Mouse (Mus musculus): ENCODE results near the gene Ankrd10. TPM values are rescaled to one million over a fixed set of nuclear protein-coding genes. Genes with fewer than 3 reads are reported as not detected.
A peak's percentile ranks its signal among the peaks of the same experiment; 100 is the strongest.
"Not testable (repeated sequence)": the region's sequence is repeated elsewhere in the genome, so short reads cannot be mapped to it uniquely, and the experiment has no call there.

Gene Ankrd10
- polyA plus RNA-seq (2016; fragmentation: Nextera tagmentation; extraction: Ambion mirVana) = 151 and 164 TPM in 2 replicates

DNA sequence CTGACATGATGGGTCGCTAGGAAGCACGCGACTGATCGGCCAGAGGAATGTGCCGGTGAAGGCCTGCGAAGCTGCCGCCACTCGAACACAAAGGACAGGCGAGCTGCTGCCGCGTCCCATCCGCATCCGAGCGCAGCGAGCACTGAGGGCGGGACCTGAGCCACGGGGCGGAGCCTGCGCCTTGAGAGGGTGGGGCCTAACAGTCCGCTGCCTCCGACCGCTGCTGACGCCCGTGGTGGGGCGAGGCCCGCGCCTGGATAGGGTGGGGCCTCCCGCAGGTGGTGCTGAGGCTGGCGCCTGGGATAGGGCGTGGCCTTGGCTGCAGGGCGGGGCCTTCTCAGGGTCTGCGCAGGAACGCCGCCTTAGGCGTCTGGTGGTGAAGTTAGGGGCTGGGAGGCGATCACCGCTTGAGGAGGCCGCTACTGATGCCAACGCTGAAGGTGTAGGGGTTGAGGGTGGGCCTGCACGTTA is at the start of gene Ankrd10:
Ankrd10 (minus strand) TSS at position 147 of the 471 bp plus-strand sequence.
- H3K4me2 ChIP-seq = peak within 1 kb of the TSS; percentile 90
- H3K4me1 ChIP-seq (replicated peaks) = peaks cover 38% of the 10 kb centered on the region
- no peaks in the 10 kb centered on the region for H3K27me3 ChIP-seq
- peak within 1 kb of the TSS; percentile 93 for H3K4me3 ChIP-seq (replicated peaks)
- WGBS = under 1% methylated on average over 40 of the region's 40 CpGs
- peak; percentile 92 for ATAC-seq (ENCODE audit: insufficient number of reproducible peaks, insufficient read depth, low FRiP score, low TSS enrichment, low read depth)
- peak within 1 kb of the TSS; percentile 99 for H3K27ac ChIP-seq
- no peaks in the 10 kb centered on the region for H3K9me3 ChIP-seq
- H3K9ac ChIP-seq (replicated peaks) = peak within 1 kb of the TSS; percentile 89
- peaks cover 15% of the 10 kb centered on the region for H3K36me3 ChIP-seq

DNA sequence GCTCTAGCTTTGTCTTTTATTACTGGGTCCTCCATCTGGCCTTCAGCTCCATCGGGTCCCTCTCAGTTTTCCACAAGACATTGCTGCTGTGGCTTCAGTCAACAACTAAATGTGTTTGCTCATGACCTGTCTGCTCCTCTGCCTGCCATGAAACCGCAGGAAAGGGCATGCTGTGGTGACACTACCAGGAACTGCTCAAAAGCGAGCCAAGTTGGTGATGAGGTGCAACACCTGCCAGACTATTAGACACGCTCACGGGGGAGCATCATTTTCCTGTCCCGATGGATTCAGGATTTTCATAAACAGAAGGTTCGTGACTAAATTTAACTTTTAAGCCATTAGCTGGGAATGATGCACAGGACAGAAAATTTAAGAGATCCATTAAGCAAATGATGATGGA is 49.0 kb upstream of the Ankrd10 start:
- ATAC-seq (ENCODE audit: insufficient number of reproducible peaks, insufficient read depth, low FRiP score, low TSS enrichment, low read depth) = no peak
- Histone ChIP-seq H3K9ac (replicated peaks) (no peak overlapping the region), H3K36me3 (no peaks in the 10 kb centered on the region), H3K4me3 (replicated peaks) (no peak overlapping the region), H3K27ac (no peak overlapping the region), H3K4me1 (replicated peaks) (no peaks in the 10 kb centered on the region), H3K9me3 (peaks cover 6% of the 10 kb centered on the region; the same call in 1 of the 2 replicates), H3K4me2 (no peak overlapping the region), H3K27me3 (no peaks in the 10 kb centered on the region)
- WGBS = 82% methylated on average over 7 of the region's 7 CpGs

DNA sequence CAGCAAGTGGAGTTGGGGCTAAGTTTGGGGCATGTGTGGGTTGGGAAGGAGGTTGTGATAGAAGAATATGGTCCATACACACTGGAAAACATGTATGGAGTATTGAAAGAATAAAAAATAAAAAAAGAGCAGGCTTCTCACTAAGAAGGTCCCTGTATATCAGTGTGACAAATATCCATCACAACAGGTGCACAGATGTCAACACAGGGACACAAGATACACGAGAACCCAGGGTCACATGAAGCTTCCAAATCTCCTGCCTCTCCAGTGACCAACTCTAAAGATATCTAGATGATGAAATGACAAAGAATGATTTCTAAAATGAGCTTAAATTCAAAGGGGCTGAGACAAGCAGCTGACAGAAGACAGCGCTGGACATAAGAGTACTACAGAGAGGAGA is 32.8 kb upstream of the Ankrd10 start:
- WGBS = 71% methylated on average over 2 of the region's 2 CpGs
- no peak overlapping the region for H3K27ac ChIP-seq
- no peaks in the 10 kb centered on the region for H3K27me3 ChIP-seq

DNA sequence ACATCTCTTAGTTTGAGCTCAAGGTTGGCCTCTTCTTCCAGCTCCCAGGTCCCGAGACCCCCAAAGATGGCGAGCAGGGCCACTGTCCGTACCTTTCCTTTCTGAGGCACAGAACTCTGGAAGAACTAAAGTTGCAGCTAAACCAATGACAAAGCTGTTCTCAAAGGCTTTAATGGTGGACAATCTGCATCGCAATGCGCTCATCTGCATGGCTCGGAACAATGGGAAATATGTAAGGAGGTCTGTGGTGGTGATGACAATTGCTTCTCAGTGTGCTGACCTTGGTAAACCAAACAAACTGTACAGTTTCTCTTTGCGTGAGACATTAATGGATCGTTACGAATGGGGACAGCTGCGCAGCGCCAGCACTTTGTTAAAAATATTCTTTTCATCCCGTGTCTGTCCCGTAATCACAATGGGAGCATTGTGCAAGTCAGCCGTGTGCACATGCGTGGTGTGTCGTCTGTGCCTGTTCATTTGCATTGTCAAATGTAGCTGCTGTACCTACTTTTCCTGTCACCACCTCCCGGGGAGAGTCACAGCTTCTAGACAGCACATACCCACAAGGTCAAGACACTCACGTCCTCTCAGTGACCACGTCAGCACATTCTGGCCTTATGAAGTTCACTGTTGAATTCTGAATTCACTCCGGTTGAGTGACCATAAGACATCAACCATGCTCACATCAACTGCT is 30.6 kb upstream of the Ankrd10 start:
- H3K9me3 ChIP-seq; H3K27me3 ChIP-seq; H3K27ac ChIP-seq; H3K9ac ChIP-seq (replicated peaks); H3K4me2 ChIP-seq; ATAC-seq (ENCODE audit: insufficient number of reproducible peaks, insufficient read depth, low FRiP score, low TSS enrichment, low read depth); H3K4me1 ChIP-seq (replicated peaks); H3K4me3 ChIP-seq (replicated peaks); H3K36me3 ChIP-seq: not testable (repeated sequence)
- 89% methylated on average over 20 of the region's 20 CpGs for WGBS

More for the DNA sequence above, 32.8 kb upstream of the Ankrd10 start:
- Histone ChIP-seq H3K36me3 (no peaks in the 10 kb centered on the region), H3K9me3 (no peaks in the 10 kb centered on the region), H3K4me3 (replicated peaks) (no peak overlapping the region), H3K4me2 (no peak overlapping the region), H3K4me1 (replicated peaks) (no peaks in the 10 kb centered on the region), H3K9ac (replicated peaks) (no peak overlapping the region)
- ATAC-seq (ENCODE audit: insufficient number of reproducible peaks, insufficient read depth, low FRiP score, low TSS enrichment, low read depth) = no peak

DNA sequence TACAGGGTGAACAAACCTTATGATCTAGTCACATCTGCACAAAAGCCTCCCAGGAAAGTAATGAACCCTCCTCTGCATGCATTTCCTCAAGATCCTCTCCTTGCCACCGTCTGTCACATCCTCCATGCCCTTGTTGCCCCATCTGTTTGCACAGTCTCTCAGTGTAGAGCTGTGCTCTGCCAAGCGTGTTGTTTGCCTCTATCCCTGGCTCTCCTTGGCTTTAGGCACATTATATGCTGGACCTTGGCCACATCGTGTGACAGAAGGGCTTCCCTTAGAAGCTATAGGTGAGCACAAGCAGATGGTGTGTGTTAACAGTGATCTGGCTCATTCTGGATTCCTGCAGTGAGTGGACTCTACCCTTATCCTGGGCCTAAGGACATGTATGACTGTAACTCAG is 26.4 kb upstream of the Ankrd10 start:
- Histone ChIP-seq H3K4me1 (replicated peaks) (no peaks in the 10 kb centered on the region), H3K36me3 (no peaks in the 10 kb centered on the region), H3K4me3 (replicated peaks) (no peak overlapping the region), H3K27me3 (no peaks in the 10 kb centered on the region), H3K9me3 (no peaks in the 10 kb centered on the region), H3K4me2 (no peak overlapping the region), H3K9ac (replicated peaks) (no peak overlapping the region), H3K27ac (no peak overlapping the region)
- 82% methylated on average over 3 of the region's 3 CpGs for WGBS
- ATAC-seq (ENCODE audit: insufficient number of reproducible peaks, insufficient read depth, low FRiP score, low TSS enrichment, low read depth) = no peak

DNA sequence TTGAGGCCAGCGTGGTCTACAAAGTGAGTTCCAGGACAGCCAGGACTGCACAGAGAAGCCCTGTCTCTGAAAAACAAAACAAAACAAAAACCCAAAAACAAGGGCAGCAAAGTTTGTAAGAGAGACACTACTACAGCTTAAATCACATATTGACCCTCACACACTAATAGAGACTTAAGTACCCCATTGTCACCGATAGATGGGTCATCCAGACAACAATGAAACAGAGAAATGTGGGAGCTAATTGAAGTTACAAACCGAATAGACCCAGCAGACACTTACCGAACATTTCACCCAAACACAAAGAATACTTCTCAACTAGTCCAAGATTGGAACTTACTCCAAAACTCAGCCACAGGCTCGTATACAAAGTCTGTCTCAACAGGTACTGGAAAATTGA is 14.5 kb upstream of the Ankrd10 start:
- Histone ChIP-seq H3K27ac (no peak overlapping the region), H3K4me1 (replicated peaks) (peaks cover 16% of the 10 kb centered on the region), H3K36me3 (no peaks in the 10 kb centered on the region), H3K9me3 (no peaks in the 10 kb centered on the region), H3K27me3 (no peaks in the 10 kb centered on the region), H3K9ac (replicated peaks) (no peak overlapping the region), H3K4me3 (replicated peaks) (no peak overlapping the region), H3K4me2 (no peak overlapping the region)
- 91% methylated on average over 5 of the region's 5 CpGs for WGBS
- no peak for ATAC-seq (ENCODE audit: insufficient number of reproducible peaks, insufficient read depth, low FRiP score, low TSS enrichment, low read depth)

DNA sequence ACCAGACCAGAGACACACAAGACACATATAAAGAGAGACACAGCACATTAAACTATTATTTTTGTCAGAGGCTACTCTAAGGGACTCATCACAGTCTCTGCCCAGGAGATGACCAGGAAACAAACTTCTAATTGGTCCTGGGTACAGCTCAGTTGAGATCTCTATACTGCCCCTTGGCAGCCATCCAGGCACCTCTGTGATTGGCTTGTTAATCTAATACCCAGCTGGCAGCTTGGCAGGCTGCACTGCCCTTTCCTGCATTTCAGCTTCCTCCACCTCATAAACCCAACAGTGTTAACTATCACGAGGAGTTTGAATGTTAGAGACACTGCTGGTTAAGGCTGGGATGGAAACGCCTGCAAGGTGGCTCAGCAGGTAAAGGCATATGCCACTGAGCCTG is 7.6 kb upstream of the Ankrd10 start:
- H3K27me3 ChIP-seq = no peaks in the 10 kb centered on the region
- no peak overlapping the region for H3K4me3 ChIP-seq (replicated peaks)
- H3K9ac ChIP-seq (replicated peaks) = no peak overlapping the region
- peaks cover 25% of the 10 kb centered on the region for H3K4me1 ChIP-seq (replicated peaks)
- H3K4me2 ChIP-seq = no peak overlapping the region
- H3K27ac ChIP-seq = 0 out of 2 replicates have a peak overlapping the region, but pooled peaks have one; percentile 3
- 43% methylated on average over 2 of the region's 2 CpGs for WGBS
- ATAC-seq (ENCODE audit: insufficient number of reproducible peaks, insufficient read depth, low FRiP score, low TSS enrichment, low read depth) = no peak
- H3K9me3 ChIP-seq = peaks cover 5% of the 10 kb centered on the region; the same call in 1 of the 2 replicates
- no peaks in the 10 kb centered on the region for H3K36me3 ChIP-seq

DNA sequence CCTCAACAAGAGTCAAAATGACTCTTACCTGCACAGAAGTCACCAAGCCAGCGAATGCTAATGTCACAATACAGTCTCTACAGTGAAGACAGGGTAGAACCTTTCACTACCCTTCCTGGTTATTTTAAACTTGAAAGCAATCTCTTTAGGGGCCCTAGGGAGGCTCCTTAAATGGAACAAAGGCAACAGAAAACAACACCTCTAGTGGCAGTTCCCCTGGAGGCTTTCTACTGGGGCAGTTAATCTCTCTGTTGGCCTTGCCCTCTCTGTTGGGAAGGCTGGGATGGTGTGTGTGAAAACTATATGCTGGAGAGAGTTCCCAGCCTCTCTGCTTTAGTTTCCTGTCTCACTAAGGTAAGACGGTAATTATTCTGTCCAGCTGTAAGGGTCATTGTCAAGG is 5.0 kb upstream of the Ankrd10 start:
- Histone ChIP-seq H3K27ac (no peak overlapping the region), H3K4me1 (replicated peaks) (peaks cover 21% of the 10 kb centered on the region), H3K36me3 (no peaks in the 10 kb centered on the region), H3K9ac (replicated peaks) (no peak overlapping the region), H3K4me2 (no peak overlapping the region), H3K9me3 (peaks cover 5% of the 10 kb centered on the region; the same call in 1 of the 2 replicates), H3K27me3 (no peaks in the 10 kb centered on the region), H3K4me3 (replicated peaks) (no peak overlapping the region)
- ATAC-seq (ENCODE audit: insufficient number of reproducible peaks, insufficient read depth, low FRiP score, low TSS enrichment, low read depth) = no peak
- WGBS = 49% methylated on average over 2 of the region's 2 CpGs

DNA sequence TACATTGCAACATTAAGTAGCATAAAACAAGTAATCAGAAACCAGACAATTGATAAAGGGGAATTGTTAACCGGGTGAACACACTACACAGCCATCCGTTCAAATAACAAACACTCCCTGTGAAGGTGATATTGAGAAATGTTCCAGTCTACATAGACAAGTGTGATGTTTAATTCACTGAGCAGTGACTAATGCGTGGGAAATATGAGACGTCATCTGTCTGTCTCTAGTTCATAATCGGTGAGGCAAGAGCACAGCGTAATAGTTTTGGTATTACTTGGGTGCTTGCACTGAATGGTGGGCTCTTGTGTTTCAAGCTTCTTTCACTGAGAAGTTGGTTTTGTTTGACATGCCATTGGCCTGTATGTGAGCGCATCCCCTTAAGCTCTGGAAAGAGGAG is 2.0 kb upstream of the Ankrd10 start:
- ATAC-seq (ENCODE audit: insufficient number of reproducible peaks, insufficient read depth, low FRiP score, low TSS enrichment, low read depth) = no peak
- WGBS = 94% methylated on average over 7 of the region's 7 CpGs

DNA sequence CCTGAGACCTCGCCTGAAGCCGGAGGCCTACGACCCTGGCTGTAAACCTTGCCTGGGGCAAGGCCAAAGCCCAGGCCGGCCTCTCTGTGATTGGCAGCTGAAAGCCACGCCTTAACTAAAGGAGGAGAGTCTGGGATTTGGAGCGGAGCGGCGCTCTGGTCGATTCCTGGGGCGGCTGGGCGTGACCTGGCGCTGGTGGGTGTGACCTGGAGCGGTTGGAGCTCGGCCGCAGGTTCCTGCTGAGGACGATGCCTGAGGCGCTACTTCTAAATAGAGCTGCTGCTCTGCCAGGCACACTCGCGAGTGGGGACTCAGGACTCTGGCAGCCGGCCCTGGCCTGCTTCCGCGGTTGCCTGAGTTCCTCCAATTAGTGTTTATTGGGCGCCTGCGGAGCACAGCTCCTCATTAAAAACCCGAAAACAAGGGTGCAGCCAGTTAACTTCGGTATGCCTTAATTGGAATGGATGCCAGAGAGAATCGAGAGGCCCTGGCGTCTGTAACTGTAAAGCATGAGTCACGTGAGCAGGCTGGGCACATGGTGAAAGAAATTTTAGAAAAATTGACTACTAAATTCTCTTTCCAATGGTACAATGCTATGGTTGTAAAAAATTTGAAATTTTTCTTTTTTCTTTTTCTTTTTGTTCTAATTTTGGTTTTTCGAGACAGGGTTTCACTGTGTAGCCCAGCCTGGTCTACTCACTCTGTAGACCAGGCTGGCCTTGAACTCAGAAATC is 934 bp upstream of the Ankrd10 start:
- H3K9ac ChIP-seq (replicated peaks) = peak overlapping the region; percentile 40
- peak; percentile 69 for ATAC-seq (ENCODE audit: insufficient number of reproducible peaks, insufficient read depth, low FRiP score, low TSS enrichment, low read depth)
- whole genome bisulfite sequencing = 4% methylated on average over 30 of the region's 30 CpGs

More for the DNA sequence above, 2.0 kb upstream of the Ankrd10 start:
- Histone ChIP-seq H3K27ac (no peak overlapping the region), H3K36me3 (no peaks in the 10 kb centered on the region), H3K9me3 (peaks cover 5% of the 10 kb centered on the region; the same call in 1 of the 2 replicates), H3K27me3 (no peaks in the 10 kb centered on the region), H3K4me1 (replicated peaks) (peaks cover 24% of the 10 kb centered on the region), H3K4me3 (replicated peaks) (no peak overlapping the region), H3K9ac (replicated peaks) (no peak overlapping the region), H3K4me2 (no peak overlapping the region)

DNA sequence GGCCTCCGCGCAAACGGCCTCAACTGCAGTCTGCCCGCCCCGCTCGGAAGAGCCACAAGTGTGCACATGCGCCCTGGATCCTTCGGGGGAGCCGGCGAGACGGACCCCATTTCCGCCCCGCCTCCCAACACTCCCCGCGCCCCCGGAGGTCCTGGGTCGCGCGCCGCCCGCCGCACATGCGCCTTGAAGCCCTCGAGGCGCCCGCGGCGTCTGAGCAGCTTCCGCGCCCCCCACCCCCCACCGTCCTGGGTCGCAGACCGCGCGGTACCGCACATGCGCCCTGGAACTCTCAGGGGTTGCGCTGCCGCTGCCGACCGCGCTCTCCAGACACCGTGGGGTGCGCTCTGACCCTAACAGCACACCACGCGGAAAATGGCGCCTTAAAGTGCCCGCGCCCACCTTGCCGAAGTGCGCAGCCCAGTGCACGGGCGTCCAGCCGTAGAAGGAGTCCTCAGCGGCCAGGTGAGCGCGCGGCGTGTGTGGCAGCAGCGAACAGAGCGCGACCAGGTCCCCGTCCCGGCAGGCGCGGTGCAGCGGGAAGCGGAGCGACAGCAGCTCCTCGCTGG is 462 bp downstream of the Ankrd10 start:
- H3K36me3 ChIP-seq = peaks cover 20% of the 10 kb centered on the region
- peak overlapping the region; percentile 93 for H3K4me3 ChIP-seq (replicated peaks)
- peak overlapping the region; percentile 89 for H3K9ac ChIP-seq (replicated peaks)
- peak overlapping the region; percentile 90 for H3K4me2 ChIP-seq
- peaks cover 44% of the 10 kb centered on the region for H3K4me1 ChIP-seq (replicated peaks)
- no peaks in the 10 kb centered on the region for H3K9me3 ChIP-seq
- H3K27me3 ChIP-seq = no peaks in the 10 kb centered on the region
- peak; percentile 67 for ATAC-seq (ENCODE audit: insufficient number of reproducible peaks, insufficient read depth, low FRiP score, low TSS enrichment, low read depth)
- WGBS = under 1% methylated on average over 70 of the region's 70 CpGs
- peak overlapping the region; percentile 99 for H3K27ac ChIP-seq

More for the DNA sequence above, 934 bp upstream of the Ankrd10 start:
- Histone ChIP-seq H3K27ac (peak overlapping the region; percentile 99), H3K36me3 (peaks cover 6% of the 10 kb centered on the region), H3K9me3 (peaks cover 5% of the 10 kb centered on the region; the same call in 1 of the 2 replicates), H3K4me1 (replicated peaks) (peaks cover 32% of the 10 kb centered on the region), H3K4me2 (peak overlapping the region; percentile 90), H3K4me3 (replicated peaks) (peak overlapping the region; percentile 93), H3K27me3 (no peaks in the 10 kb centered on the region)

All from limb, embryonic 12.5 days (tissue).